Mouse (Mus musculus) erythroblast, embryonic 14.5 days (primary cell): ENCODE results near the gene Man1c1. TPM values are rescaled to one million over a fixed set of nuclear protein-coding genes. Genes with fewer than 3 reads are reported as not detected.

Source experiments
- H3K27me3 ChIP-seq: 2 replicates; pipeline ENCODE4 v1.6.1; 2012; ENCODE audit warnings: inconsistent platforms; ENCODE audit not compliant: control insufficient read depth
- H3K36me3 ChIP-seq: 2 replicates; pipeline ENCODE4 v1.6.1; 2012; ENCODE audit warnings: mild to moderate bottlenecking, inconsistent platforms; ENCODE audit not compliant: control insufficient read depth
- H3K4me1 ChIP-seq: 2 replicates; pipeline ENCODE4 v1.6.1; 2012; ENCODE audit warnings: inconsistent platforms; ENCODE audit not compliant: control insufficient read depth
- H3K4me3 ChIP-seq: replicated peaks from 2 replicates; pipeline ENCODE3; 2012; ENCODE audit warnings: moderate library complexity, mild to moderate bottlenecking, inconsistent platforms
- H3K9me3 ChIP-seq: 2 replicates; pipeline ENCODE4 v1.6.1; 2012; ENCODE audit warnings: low read length, inconsistent platforms, mixed read lengths; ENCODE audit not compliant: control insufficient read depth
- GATA1 ChIP-seq: IDR thresholded peaks from 2 replicates; pipeline ENCODE4 v1.6.1; 2012; ENCODE audit warnings: low read length, inconsistent platforms, mixed read lengths
- TAL1 ChIP-seq: IDR thresholded peaks from 3 replicates; pipeline ENCODE4 v1.6.1; 2012; ENCODE audit warnings: low read length, inconsistent platforms, mixed read lengths
- polyA plus RNA-seq: library from polyadenylated mRNA; stranded (reverse); fragments of >175 nt; gene quantifications from 2 replicates; pipeline ENCODE4 v1.2.3, GENCODE M21; 2012

Gene Man1c1
- polyA plus RNA-seq, 1 experiment: 0.07 TPM

GRCm38 (mm10) chr4:134683008-134683407 lies 21.1 kb downstream of the Man1c1 start:
- peaks cover 20% of the 10 kb centered on the region for H3K9me3 ChIP-seq
- peaks cover 13% of the 10 kb centered on the region for H3K27me3 ChIP-seq

GRCm38 (mm10) chr4:134682423-134682822 lies 21.7 kb downstream of the Man1c1 start:
- TF ChIP-seq GATA1: no peak
- TF ChIP-seq TAL1: 0 out of 3 replicates have a peak, but pooled peaks have one; percentile 19
- Histone ChIP-seq H3K27me3 (peaks cover 13% of the 10 kb centered on the region), H3K9me3 (peaks cover 20% of the 10 kb centered on the region), H3K36me3 (no peaks in the 10 kb centered on the region), H3K4me1 (no peaks in the 10 kb centered on the region), H3K4me3 (no peak overlapping the region)

More at GRCm38 (mm10) chr4:134683008-134683407, 21.1 kb downstream of the Man1c1 start:
- TF ChIP-seq GATA1 (no peak), TAL1 (no peak)
- Histone ChIP-seq H3K4me1 (no peaks in the 10 kb centered on the region), H3K4me3 (no peak overlapping the region), H3K36me3 (no peaks in the 10 kb centered on the region)

GRCm38 (mm10) chr4:134681819-134682218 lies 22.3 kb downstream of the Man1c1 start:
- H3K9me3 ChIP-seq: peaks cover 20% of the 10 kb centered on the region
- H3K27me3 ChIP-seq: peaks cover 13% of the 10 kb centered on the region
- H3K4me1 ChIP-seq: no peaks in the 10 kb centered on the region
- no peaks in the 10 kb centered on the region for H3K36me3 ChIP-seq
- TF ChIP-seq TAL1 (no peak), GATA1 (no peak)
- H3K4me3 ChIP-seq: no peak overlapping the region

- H3K36me3 ChIP-seq: no peaks in the 10 kb centered on the region
- no peaks in the 10 kb centered on the region for H3K4me1 ChIP-seq
- no peak for TF ChIP-seq GATA1
- no peak for TF ChIP-seq TAL1
Observed at GRCm38 (mm10) chr4:134677556-134678508, 26.3 kb downstream of the Man1c1 start.

GRCm38 (mm10) chr4:134675800-134676199 lies 28.3 kb downstream of the Man1c1 start:
- H3K27me3 ChIP-seq: no peaks in the 10 kb centered on the region
- TF ChIP-seq TAL1 (no peak), GATA1 (no peak)

More at GRCm38 (mm10) chr4:134677556-134678508, 26.3 kb downstream of the Man1c1 start:
- H3K4me3 ChIP-seq: no peak overlapping the region
- peaks cover 6% of the 10 kb centered on the region for H3K27me3 ChIP-seq
- peaks cover 3% of the 10 kb centered on the region; the same call in 1 of the 2 replicates for H3K9me3 ChIP-seq

GRCm38 (mm10) chr4:134674970-134675369 lies 29.1 kb downstream of the Man1c1 start:
- Histone ChIP-seq H3K9me3 (no peaks in the 10 kb centered on the region), H3K4me1 (no peaks in the 10 kb centered on the region), H3K27me3 (no peaks in the 10 kb centered on the region), H3K4me3 (no peak overlapping the region), H3K36me3 (no peaks in the 10 kb centered on the region)
- no peak for TF ChIP-seq GATA1
- TF ChIP-seq TAL1: no peak

More at GRCm38 (mm10) chr4:134675800-134676199, 28.3 kb downstream of the Man1c1 start:
- Histone ChIP-seq H3K4me1 (no peaks in the 10 kb centered on the region), H3K9me3 (no peaks in the 10 kb centered on the region), H3K4me3 (no peak overlapping the region), H3K36me3 (no peaks in the 10 kb centered on the region)

- TF ChIP-seq GATA1 (no peak), TAL1 (no peak)
- Histone ChIP-seq H3K27me3 (no peaks in the 10 kb centered on the region), H3K4me1 (no peaks in the 10 kb centered on the region), H3K4me3 (no peak overlapping the region), H3K9me3 (no peaks in the 10 kb centered on the region), H3K36me3 (no peaks in the 10 kb centered on the region)
Observed at GRCm38 (mm10) chr4:134673882-134674463, 30.1 kb downstream of the Man1c1 start.

GRCm38 (mm10) chr4:134673151-134673550 lies 30.9 kb downstream of the Man1c1 start:
- Histone ChIP-seq H3K4me3 (no peak overlapping the region), H3K27me3 (no peaks in the 10 kb centered on the region), H3K36me3 (no peaks in the 10 kb centered on the region), H3K4me1 (no peaks in the 10 kb centered on the region), H3K9me3 (no peaks in the 10 kb centered on the region)
- no peak for TF ChIP-seq GATA1
- TF ChIP-seq TAL1: no peak

- H3K4me3 ChIP-seq: no peak overlapping the region
- TF ChIP-seq TAL1 (no peak), GATA1 (no peak)
- H3K9me3 ChIP-seq: no peaks in the 10 kb centered on the region
- H3K36me3 ChIP-seq: no peaks in the 10 kb centered on the region
- no peaks in the 10 kb centered on the region for H3K27me3 ChIP-seq
- H3K4me1 ChIP-seq: no peaks in the 10 kb centered on the region
Observed at GRCm38 (mm10) chr4:134672326-134672725, 31.8 kb downstream of the Man1c1 start.
